Mouse (Mus musculus): ENCODE results near the gene Tubb5.

Tubb5 gene

GRCm38 (mm10) chr17:35792837-35793236 is 45.3 kb downstream of the Tubb5 start:
- no peak for DNase-seq

DNA sequence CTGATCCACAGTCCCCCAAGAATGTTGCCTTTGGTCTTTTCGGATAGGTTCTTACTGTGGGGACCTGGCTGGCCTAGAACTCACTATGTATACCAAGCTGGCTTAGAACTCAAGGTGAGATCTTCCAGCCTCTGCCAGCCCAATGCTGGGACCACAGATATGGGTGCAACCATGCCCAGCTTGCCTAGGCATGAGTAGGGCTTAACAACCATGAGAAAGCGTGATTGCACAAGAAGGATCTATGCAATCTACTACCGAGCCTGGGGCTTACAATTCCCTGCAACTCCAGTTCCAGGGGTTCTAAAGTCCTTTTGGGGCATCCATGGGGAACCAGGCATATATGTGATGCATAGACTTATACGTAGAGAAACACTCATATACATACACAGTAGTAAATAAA is 47.2 kb downstream of the Tubb5 start:
- no peak for DNase-seq

DNA sequence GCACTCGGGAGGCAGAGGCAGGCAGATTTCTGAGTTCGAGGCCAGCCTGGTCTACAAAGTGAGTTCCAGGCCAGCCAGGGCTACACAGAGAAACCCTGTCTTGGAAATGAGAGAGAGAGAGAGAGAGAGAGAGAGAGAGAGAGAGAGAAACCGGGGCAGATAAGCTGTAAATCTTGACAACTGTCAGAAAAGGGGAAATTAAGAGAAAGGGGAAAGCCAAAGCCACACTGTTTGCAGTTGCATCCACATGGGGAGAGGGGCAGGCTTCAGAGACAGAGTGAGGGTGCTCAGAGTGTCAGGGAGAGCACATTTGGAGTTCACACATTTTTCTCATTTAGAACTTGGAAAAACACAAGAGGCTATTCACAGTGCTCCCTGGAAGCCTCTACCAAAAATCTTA is 50.1 kb downstream of the Tubb5 start:
- no peak for DNase-seq

DNA sequence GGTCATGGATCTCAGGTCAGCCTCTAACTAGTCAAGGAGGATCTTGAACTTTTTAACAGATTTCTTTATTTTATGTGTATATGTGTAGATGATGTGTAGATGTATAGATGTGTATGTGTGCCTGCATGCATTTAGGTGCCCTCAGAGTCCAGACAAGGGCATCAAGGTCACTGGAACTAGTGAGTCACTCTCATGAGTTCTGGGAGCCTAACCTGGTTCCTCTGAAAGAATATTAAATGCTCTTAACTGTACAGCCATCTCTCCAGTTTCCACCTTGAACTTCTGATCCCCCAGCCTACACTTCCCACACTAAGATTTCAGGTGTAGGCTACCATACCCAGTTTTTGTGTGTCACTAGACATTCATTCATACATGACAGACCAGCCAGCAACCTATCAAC is 50.6 kb downstream of the Tubb5 start:
- no peak for DNase-seq

GRCm38 (mm10) chr17:35785140-35785539 is 53.0 kb downstream of the Tubb5 start:
- no peak for DNase-seq

DNA sequence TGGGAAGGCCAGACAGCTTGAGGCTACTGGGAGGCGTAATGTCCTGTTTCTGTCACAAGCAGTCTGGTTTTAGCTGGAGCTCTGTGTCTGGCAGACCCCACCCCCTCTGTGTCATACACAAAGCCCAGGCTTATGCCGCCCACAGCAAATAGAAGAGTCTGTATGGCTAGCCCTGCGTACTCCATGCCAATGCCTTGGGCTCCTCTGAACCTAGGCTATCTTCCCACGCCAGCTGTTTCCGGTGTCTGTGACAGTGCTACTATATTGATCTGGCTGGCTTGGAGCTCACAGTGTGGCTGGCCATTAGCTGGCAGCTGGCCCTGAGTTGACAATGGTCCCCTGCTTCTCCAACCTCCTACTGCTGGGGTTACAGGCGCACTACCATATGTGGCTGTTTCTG is 54.2 kb downstream of the Tubb5 start:
- DNase-seq: no peak

All from spleen, adult 18-20 months (tissue).